Mouse (Mus musculus) liver, adult (tissue): ENCODE results near the gene Scgb1a1.

Source experiments
- GATA4 ChIP-seq: IDR thresholded peaks from 2 replicates; pipeline ENCODE4 v1.6.1; 2014; ENCODE audit warnings: mild to moderate bottlenecking, low read length; ENCODE audit not compliant: insufficient replicate concordance

Scgb1a1 gene

DNA sequence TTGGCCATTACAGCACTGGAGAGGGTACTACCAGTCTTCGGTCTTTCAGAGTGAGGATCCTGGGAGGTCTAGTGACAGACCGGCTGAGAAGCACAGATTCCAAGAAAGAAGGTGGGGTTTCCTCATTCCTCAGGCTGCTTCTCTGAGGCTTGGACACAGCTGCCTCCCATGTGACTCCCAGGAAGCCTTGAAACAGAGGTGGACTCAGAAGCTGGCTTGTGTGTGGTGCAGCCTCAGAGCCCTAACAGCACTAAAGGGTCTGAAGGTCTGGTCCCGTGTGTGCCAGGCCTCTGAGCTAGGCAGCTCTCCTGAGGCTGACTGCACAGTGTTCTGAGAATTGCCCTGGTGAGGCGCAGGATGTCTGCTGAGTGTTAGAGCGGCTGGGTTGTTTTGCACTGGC is 18.3 kb upstream of the Scgb1a1 start:
- TF ChIP-seq GATA4: no peak

DNA sequence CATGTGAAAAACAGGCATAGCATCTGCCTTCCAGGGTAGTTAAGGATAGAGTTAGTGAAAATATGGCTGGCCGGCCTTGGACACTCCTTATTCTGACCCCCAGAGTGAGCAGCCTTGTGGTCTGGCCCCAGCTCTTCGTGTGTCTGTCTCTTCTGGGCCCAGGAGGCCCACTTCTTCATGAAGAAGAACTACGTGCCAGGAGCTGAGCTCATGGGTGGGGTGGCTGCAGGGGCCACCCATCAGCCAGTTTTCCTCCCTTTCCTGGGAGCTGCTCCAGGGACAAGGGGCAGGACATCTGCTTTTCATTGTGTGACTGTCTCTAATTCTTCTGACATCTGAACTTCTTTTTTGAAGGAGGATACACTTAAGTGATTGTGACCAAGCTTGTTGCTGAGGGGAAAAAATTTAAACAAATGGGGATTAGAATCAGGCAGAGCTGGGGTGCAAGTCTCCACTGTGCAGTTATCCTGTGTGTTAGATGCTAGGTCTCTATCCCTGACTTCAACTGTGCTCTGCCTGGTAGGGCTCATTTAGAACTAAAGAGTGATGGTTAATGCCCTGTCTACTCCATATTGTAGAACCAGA is 17.4 kb upstream of the Scgb1a1 start:
- no peak for TF ChIP-seq GATA4

DNA sequence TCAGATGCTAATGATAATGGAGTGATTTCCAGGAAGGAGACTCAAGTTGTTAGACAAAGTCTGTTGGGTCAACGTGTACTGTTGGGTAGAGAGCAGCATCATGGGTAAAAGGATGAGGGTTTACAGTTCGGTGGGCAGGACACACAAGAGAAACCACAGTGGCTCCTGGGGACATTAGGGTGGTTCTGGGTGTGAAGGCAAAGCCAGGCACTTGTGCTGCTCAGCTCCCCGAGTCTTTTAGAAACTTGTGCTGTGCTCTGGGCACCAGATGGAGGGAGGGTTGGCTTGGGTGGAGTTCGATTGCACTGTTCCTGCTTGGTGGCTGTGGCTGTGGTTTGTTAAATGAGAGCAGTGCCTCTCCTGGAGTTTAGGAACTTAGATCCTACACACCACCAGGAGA is 16.2 kb upstream of the Scgb1a1 start:
- TF ChIP-seq GATA4: no peak

DNA sequence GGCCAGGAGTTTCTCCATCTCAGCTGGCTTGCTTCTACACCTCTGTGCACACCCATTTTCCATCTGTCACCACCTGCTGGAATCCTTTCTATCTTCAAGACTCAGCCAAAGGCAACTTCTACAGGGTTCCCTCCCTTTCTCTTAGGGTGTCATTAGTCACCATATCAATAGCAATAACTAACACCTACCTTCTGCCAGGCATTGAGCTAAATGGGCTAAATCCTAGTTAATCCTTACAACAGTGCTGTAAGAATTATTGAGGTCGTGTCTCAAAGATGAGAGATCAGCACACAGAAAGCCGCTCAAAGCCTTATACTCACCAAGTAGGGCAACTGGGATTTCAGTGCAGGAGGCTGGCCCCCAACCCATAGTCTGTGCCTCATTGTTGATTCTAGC is 13.3 kb upstream of the Scgb1a1 start:
- TF ChIP-seq GATA4: no peak

DNA sequence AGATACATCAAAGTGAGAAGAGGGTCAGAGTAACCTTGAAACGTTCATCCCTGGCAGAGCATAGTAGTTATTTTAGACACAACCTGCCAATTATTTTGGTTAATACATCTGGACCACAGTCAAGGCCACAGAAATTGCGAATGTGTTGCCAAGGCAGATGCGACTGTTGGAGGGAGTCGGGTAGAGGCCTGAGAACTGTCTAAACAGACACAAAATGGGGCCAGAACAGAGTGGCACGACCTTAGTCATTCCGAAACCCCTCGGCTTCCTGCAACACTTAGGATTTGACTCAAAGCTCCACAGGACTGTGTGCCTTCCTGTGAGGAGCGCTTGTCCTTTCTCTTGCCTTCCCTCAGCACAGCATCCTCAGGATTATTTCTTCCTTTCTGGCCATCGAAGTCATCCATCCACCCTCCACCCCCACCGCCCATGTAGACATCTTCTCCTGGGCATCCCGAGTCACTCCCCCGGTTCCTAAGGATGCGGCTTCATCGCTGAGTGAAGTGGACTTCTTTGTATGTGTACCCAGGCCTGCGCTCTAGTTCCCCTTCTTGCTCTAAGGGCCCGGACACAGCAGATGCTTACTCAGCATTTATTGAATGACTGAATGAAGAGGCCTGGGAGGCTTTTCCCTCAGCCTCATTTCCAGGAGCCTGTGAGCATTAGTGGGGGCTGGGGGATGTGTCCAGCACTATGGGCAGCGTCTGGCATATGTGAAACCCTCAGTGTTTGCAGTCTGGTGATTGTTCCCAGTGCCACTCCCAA is 12.7 kb upstream of the Scgb1a1 start:
- no peak for TF ChIP-seq GATA4

DNA sequence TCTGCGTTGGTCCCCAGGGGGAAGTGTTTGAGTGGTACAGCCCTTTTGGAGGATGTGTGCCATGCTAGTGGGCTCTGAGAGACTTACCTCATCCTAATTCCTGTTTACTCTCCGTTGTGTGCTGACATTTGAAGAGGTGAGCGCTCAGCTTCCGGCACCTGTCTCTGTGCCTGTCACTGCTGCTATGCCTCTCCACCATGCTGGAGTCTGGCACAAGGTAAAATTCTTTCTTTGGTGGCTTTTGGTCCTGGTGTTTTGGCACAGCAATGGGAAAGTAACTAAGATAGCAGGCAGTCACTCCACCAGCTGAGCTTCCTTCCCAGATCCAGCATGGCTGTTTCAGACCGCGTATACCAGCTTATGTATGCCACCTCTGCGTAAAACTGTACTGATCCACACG is 12.0 kb upstream of the Scgb1a1 start:
- no peak for TF ChIP-seq GATA4

DNA sequence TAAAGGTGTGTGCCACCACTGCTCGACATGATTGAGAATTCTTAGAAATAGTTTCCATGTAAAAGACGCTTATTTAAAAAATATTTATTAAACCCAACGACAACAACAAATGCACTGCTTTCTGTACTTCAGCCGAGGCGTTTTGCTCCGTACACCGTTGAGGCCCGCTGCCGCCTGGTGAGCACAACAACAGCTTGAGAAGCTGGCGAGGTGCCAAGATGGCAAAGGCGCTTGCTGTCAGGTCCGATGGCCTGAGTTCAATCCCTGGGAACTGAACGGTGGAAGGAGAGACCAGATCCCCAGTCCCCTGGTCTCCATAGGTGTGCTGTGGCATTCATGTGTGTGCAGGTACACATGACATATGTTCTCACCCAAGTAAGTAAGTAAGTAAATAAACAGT is 9.7 kb upstream of the Scgb1a1 start:
- no peak for TF ChIP-seq GATA4

DNA sequence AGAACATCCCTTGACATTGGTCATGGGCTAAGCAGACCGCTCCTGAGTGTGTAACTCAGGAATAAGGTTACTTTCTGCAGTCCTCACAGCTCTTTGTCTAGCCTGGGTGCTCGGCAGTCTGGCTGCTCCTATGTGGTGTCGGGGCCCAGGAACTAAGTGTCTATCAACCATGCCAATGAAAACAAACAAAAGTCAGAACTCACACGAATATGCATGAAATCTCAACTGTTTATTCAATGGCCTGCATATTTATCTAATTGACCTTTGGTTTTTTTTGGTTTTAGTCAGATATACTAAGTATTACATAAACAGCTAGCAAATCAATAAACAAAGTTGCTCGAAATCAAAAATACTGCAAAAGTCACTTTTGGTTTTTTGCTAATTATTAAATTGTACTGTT is 7.4 kb upstream of the Scgb1a1 start:
- no peak for TF ChIP-seq GATA4

DNA sequence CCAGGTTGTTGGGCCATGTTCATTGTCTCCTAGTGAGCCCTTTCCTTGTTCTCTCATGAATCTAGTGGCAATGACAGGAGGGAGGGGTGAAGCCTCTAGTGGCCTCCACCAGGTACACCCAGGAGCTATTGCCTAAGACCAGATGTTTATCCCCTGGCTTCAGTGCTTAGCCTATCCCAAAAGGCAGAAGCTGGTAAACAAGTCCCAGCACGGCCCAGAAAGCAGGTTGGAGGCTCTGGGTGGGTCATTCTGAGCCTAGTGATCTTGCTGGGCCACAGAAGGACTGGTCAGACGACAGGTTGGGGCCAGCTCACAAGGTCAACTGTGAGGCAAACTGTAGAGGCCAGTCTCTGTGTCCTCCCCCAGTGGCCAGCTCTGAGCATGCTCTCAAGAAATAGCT is 3.0 kb upstream of the Scgb1a1 start:
- no peak for TF ChIP-seq GATA4

DNA sequence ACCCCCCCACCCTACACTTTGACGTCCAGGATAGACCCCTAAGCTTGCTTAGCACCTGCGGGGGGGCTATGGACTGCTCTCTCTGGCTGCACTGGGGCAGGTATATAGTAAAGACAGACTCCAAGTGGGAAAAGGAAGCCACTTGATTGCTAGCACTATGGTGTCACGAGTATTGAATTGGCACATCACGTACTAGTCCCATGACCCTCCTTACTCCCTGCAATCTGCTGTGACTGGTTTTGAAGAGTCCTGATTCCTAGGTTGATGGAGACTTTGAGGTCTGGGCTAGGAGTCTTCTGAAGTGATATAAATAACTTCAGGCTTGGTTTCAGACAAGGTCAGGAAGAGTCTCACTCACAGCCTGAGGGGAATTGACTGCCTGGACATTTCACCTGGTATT is 2.4 kb upstream of the Scgb1a1 start:
- no peak for TF ChIP-seq GATA4

DNA sequence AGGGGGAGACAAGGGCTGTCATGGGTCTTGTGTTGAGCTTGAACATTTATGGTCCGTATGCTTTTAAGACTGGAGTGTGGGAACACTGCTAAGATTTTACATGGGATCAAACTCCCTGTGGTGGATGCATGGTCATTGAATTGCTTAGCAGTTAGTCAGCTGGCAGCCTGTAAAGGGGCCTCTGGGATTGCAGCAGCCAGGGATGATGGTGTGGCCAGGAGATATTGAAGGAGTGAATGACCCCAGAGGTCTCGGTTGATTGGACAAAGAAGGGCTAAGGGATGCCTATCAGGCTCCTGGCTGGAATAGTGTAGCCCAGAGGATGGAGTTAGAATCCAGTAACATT is 4.8 kb downstream of the Scgb1a1 start:
- TF ChIP-seq GATA4: no peak

DNA sequence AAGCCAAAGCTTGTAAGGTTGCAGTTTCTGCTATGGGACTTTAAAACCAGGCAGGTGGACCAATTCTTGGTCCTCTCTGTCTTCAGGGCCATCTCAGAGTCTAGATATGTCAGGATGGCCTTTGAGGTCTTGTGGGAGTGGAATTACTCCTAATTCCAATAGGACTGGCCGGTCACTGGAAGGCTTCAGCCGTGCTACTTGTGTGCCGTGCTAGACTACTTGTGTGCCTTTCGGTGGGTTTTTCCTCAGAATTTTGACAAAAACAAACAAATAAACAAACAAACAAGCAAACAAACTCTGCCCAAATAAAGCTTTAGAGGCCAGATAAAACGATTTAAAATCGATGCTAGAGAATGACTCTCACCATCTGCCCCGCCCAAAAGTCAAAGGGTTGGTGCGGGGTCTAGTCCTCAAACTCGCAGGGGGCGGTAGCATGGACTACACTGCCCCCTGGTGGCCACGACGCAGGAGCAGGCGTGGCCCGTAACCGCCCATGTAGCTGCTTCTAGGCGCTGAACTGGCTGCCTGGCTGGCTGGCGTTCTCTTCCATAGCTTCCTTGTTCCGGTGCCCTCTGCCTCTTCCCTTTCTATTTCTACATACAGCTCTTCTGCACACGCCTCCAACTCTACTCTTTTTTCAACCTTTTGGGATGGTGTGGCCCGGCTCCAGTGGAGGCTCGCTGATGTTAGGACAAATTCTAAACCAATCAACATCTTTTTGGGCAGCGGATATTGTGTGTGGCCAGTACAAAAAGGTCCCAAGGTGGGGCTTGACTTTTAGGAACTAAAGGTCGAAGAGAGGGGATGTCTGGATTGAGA is 5.4 kb downstream of the Scgb1a1 start:
- no peak for TF ChIP-seq GATA4

DNA sequence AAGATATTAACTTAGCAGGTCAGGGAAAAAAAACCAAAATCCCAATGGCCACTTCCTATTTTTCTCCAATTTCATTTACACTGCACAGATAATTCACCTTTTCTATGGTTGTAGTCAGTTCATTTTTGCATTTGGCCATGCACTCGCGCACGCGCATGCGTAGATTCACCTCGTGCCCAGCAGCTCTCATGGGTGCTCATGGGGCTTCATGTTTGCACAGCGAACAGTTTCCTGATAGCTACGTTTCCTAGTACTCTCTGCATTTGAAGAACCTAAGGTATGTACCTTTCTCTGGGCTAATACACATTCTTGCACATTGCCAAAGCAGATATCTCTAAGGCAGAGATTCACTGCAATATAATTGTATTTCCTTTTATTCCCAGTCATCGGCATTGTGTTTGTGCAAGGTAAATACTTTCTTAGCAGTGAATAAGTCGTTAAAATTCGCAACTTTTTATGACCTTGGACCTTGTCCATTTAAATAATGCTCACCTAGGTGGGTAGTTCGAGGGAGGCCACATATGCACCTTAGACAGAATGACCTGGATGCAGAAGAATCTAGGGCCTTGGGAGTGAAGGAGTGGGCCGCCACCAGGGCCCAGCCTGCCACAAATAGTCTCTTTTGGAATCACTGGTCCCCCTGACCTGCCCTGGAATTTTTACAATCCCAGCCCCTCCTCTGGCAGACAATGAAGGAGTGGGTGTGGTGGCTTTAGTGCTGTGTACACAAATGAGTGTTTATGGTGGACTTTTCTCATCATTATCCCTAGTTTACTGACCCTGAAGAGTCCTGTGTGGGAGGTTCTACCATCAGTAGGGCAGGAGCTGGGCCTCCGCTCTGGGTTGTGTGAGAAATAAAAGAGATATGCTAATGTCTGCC is 6.2 kb downstream of the Scgb1a1 start:
- TF ChIP-seq GATA4: no peak

DNA sequence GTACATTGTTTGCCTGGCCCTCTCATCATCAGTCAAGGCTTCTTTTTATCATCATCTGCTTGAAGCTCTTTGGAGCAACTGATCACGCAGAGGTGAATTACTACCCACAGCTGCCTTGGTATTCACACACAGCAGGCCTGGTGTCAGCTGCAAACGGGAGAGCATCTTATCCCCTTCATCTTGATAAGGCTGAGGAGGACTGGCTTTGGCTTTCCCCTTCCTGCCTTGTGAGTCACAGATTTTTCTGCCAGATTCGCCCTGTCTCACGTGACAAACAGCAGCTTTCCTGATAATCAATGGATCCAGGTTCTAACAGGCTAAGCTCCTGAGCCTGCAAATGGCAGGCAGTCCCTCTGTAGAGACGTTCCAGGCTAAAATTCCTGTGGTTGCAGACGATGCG is 7.8 kb downstream of the Scgb1a1 start:
- no peak for TF ChIP-seq GATA4

DNA sequence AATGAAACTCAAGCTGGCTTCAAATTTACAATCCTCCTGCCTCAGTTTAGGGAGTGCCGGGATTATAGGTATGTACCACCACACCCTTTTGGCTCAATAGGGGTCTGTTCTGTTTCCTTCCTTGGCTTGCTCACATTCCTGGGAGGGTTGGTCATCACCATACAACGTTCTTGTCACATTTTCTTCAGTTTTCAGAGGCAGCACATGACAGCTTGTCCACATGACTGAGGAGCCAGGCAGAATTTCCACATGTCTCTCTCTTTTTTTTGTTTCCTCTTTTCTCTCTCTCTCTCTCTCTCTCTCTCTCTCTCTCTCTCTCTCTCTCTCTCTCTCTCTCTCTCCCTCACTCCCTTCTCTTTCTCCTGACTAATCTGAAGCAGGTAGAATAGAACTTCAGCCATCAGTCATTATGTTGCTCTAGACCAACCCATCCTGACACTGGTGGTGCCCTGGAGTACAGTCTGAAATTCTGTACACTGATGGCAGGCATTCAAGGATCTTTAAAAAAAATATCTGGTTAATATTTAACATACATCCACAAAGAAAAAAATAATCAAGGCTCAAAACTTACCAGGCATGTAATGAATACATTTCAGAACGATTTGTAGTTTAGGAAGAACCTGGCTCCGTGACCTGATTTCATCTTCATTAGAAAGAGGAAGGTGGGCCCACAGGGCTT is 10.6 kb downstream of the Scgb1a1 start:
- TF ChIP-seq GATA4: no peak
